Mouse (Mus musculus) layer of hippocampus, adult 8-10 months (tissue): ENCODE measurements around the gene Spon2. TPM values are rescaled to one million over a fixed set of nuclear protein-coding genes. Genes with fewer than 3 reads are reported as not detected.

ENCODE experiments used
- DNase-seq, 2 experiments: peaks; one replicate each; pipeline ENCODE4 v3.0.0; 2022; ENCODE audit warnings: low spot score in 2 of 2
- total RNA-seq, 4 experiments: library from RNA; stranded (reverse); gene quantifications; 2 replicates each; pipeline ENCODE4 v1.2.4; 2022

Gene Spon2
- total RNA-seq, 4 experiments from 2014 or later = not detected

GRCm38 (mm10) chr5:33217663-33218062, 592 bp downstream of the Spon2 start:
- DNase-seq = no peak

GRCm38 (mm10) chr5:33214723-33215122, 3.5 kb downstream of the Spon2 start:
- no peak for DNase-seq

- DNase-seq = no peak
Measured at GRCm38 (mm10) chr5:33211254-33211653, 7.0 kb downstream of the Spon2 start.

DNA sequence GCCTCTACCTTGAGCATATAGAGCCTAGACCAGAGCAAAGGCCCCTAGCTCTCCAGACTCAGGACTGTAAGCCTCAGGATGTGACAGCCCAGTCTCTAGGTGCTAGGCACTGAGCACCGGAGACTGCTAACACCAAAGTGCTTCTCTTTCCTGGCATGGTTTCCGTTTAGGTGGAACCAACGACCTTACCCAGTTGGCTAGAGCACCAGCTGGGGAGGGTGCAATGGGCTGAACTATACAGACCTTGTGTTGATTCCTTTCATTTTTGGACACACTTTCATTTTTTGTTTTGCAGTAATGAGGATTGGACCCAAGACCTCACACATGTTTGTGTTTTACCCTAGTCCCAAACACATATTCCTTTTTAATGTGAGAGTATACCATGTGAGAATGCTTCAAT, 7.7 kb downstream of the Spon2 start:
- DNase-seq = no peak

DNA sequence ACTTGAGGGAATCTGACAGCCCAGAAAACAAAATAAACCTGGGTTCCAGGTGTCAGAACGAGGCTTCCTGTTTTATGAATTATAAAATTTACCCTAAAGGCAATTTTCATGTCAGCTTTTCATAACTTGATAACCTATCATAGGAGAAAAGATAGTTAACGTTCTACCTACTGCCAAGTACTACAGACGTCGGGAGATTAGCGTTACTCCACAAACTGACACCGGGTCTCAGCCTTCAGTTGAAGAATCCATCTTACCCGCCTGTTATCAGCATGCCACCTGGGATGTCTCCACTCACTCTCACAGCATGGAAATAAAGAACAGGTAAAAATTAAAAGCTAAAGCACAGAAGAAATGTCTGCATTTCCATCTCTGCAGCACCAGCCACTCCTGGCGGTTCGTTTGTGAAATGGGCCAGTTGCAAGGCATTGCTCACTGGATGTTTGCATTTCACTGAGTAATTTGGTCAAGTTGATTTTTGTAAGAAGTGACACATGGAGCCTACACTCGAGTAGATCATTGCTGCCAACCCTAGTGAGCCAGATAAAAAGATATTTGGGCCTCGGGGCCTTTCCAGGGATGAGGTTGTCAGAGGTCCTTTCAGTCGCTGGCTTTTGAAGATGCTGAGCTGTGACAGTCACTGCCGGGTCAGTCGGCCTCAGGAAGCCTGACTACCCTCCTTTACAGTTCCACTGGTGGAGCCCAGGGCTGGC, 9.6 kb downstream of the Spon2 start:
- DNase-seq = no peak

DNA sequence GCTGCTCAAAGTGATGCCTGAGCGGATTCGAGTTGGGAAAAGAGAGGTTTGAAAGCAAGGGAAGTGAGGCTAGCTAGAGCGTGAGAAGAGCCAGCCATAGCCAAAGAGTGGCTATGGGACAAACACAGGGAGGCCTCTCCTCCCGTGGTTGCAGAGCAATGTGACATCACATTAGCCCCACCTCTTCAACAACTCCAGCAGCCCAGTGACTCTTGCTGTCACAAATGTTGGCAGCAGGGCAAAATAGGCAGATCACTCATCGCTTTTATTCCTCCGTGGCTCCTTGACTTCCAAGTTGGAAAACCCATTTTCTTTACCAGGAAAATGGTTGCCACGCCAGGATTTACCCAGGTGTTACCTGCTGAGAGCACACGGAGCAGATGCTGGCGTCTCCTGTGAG, 11.1 kb downstream of the Spon2 start:
- DNase-seq = no peak

- no peak for DNase-seq
Measured at GRCm38 (mm10) chr5:33206328-33206727, 11.9 kb downstream of the Spon2 start.

DNA sequence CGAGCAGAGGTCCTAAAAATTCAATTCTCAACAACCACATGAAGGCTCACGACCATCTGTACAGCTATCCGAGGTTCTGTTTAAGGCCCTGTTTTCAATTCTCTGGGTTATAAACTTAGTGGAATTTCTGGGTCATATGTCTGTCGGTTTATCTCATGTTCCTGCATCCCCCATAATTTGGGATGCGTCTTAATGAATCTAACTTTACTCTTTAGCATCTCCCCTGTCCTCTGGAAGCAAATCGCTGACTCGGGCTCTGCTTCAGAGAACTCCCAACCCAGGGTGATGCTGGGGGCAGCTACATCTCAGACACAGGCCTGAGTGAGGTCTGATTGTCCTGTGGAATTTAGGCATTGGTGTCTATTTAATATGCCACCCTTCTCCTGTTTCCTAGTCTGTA, 14.0 kb downstream of the Spon2 start:
- no peak for DNase-seq

GRCm38 (mm10) chr5:33203691-33204242, 14.5 kb downstream of the Spon2 start:
- DNase-seq = peak; percentile 59 to 78

DNA sequence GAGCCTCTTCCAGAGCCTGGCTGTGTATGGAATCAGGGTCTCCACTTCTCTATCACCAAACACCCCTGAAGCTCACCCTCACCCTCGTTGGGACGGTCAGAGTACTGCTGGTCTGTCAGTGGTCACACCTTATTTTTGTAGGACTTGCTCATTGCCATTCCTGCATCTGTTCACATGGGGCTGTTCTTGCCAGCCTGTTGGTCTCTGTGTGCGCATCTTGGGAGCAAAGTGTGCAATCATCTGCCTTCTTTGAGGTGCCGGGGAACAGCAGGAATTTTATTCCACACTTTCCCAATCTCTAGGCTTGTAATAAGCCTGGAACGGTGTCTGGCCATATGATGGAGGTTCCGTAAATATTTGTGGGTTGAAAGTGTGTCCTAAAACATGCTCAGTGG, 15.1 kb downstream of the Spon2 start:
- DNase-seq = no peak

GRCm38 (mm10) chr5:33202516-33203170, 15.6 kb downstream of the Spon2 start:
- no peak for DNase-seq

- no peak for DNase-seq
Measured at GRCm38 (mm10) chr5:33201697-33202096, 16.6 kb downstream of the Spon2 start.

DNA sequence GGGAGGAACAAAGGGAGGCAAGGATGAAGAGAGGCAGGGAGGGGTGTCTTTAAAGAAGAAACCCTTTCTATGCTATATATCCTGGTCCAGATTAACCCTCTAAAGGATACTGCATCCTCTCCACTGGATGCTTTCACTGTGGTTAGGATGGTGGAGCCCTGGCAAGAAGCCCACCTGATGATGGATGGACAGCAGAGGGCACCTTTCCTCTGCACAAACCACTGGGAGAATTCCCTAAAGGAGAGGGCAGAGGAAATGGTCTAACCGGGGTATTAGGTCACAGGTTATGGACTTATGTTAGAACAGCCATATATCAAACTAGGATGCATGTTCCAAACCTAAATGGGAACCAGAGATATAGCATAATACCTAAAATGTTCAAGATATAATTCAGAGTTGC, 18.2 kb downstream of the Spon2 start:
- DNase-seq = no peak

DNA sequence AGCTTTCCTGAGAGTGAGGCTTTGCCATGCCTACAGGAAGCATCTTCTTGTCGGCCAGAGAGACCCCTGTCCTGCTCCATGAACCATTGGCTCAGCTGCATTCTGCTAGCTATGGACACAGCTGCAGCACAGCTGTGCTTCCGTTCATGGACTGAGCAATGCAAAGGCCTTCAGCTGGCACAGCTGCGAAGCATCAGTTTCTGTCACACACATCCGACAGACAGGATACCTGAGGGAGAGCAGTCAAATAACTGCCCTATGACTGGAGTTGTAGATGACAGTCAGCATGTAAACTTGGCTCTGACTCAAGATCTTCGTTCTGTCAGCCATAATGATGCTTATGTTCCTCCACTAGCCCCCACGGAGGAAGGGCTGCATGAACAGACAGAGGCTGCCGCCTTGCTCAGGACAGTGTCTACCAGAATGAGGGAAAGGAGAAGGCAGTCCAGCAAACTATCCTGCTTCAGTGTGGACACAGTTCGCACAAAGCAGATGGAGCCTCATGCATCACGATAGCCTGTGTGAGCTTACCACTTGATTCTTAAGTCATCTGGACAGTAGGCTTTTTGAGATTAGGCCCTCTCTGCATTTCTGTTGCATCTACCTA, 22.9 kb downstream of the Spon2 start:
- DNase-seq = no peak

DNA sequence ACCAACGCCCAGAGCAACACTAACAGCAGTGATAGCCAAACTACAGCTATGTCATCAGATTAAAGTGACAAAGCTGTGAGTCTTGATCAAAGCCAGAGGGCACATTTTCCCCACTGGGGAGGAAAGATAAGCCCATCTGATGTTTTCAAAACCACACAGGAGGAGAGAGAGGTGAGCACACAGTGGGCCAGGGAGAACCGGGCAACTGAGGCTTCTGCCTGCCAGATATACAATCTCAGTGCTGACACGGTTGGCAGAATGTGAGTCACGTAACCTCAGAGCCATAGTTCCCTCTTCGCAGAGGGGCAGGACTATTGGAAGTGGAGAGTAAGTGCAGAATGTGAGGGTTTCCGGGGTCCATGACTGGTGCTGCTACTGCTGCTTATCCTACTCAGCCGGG, 24.7 kb downstream of the Spon2 start:
- no peak for DNase-seq

Other genes with a start within 250 kb of the Spon2 start
- 1,000 to 10,000 TPM in 3 of 4 experiments, 100 to 1,000 TPM in 1; 959 to 1,113 (median 1,048) TPM for gene Ywhah, start 199.6 kb downstream of the Spon2 start, total RNA-seq
- gene Slc5a1, start 114.2 kb downstream of the Spon2 start, total RNA-seq = under 1 TPM; 0.08 to 0.33 (median 0.18) TPM
- 100 to 1,000 TPM; 255 to 270 (median 268) TPM for gene Ctbp1, start 56.5 kb upstream of the Spon2 start, total RNA-seq
- gene Maea, start 117.1 kb upstream of the Spon2 start, total RNA-seq = 100 to 1,000 TPM in 2 of 4 experiments, 10 to 100 TPM in 2; 95.1 to 105 (median 98.5) TPM
- 1 to 10 TPM; 7.0 to 9.7 (median 8.3) TPM for gene Uvssa, start 160.1 kb upstream of the Spon2 start, total RNA-seq
- gene Nkx1-1, start 215.5 kb upstream of the Spon2 start, total RNA-seq = not detected